Mouse (Mus musculus) mouse embryonic stem cell (cell line): ENCODE data around the gene Pmf1.
"Not testable (repeated sequence)": the region's sequence is repeated elsewhere in the genome, so short reads cannot be mapped to it uniquely, and the experiment has no call there.

Source experiments
- in situ Hi-C, 2 experiments: fragments of 300-500 bp; cut with MboI; formaldehyde crosslinking; loops; 1 replicate in 1 of 2; 3 replicates in 1 of 2; pipeline ENCODE4 v1.14.3; 2019 to 2020; ENCODE audit warnings: low sequenced_read_pairs in 2 of 2, low pct_unique_long_range_greater_than_20kb in 1 of 2, mixed read lengths in 1 of 2; ENCODE audit not compliant: unreplicated experiment in 1 of 2

Pmf1 gene

DNA sequence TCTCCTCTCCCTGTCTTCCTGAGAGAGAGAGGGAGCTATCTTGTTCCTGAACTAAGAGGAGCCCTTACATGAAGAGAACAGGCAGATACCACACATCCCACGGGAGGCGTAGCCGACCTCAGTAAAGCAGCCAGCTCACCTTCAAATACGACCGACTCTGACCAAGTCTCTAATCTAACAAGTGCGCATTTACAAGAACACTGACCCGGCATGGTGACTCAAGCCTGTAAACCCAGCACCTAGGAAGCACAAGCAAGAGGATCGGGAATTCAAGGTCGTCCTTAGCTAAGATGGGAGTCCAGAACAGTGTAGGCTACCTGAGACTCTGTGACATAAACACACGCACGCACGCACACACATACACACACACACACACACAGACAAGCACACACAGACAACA, 32.4 kb upstream of the Pmf1 start:
- in situ Hi-C loops: no loop called here

DNA sequence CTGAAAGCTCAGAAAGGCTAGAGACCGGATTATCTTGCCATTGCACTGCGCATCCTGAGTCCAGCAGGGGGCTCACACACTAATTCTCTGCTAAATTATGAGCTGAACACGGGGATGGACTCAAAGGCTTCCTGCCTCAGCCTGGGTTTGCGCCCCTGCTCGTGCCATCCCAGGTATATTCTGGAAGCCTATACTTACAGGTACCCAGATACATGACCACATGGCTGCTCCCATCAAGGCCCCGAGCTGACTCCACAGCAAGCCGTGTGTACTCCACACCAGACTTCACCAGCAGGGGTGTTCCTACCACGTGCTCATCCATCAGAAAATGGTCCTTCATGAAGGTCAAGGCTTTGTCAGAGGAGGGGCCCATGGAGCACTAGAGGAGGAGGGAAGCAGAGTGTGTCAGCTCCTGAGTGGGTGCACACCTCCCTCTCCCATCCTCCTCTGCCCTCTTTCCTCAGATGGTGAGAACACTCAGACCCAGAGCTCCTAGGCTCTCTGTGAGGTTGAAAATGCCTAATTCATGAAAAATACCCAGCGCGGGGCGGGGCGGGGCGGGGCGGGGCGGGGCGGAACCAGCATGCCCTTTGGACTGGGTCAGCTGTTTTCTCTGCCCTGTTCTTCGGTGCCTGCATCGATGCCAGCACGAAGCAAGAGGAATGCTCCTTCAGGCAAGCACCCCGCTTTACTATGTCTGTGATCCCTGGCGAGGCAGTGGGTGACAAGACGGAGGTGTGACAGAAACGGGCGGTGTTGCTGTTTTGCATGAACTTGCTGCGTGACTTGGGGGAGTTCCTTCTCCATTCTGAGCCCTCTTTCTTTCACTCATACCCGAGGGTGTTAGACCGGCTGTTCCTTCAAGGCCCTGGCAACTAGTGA, 30.6 kb upstream of the Pmf1 start:
- in situ Hi-C loops: no loop called here

DNA sequence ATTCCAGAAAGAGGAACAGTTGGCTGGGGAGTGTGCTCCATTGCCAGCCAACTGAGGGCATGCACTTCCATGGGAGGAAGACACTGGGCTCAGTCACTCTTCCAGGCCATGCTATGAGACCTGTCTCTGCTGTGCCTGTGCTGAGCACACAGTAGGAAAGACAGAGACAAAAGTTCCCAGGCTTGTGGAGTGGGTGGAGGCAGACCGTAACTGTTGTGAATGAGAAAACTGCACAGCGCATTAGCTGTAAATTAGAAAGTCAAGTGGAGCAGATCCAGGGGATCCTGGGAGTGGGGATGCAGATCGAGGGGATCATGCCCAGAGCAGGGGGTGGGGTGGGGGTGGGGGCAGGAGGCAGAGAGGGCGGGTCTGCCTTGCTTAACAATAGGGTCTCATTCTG, 29.5 kb upstream of the Pmf1 start:
- in situ Hi-C loops: no loop called here

DNA sequence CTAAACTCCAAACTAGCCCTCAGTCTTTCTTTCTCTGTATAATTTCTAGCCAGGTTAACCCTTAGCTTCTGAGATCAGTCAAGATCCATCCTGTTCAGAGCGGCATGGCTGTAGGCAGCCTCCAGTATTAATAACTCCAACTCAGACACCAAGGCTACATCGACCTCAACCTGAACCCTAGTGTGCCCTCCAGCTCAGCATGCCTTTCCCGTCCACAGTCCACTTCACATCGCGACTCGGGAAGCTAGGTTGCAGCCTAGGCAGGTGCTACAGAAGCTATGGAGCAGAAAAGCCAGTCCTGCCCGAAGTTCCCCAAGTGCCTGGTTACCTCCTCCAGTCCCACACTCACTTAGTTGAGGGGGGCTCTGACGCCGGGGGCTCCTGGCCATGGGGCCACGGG, 27.3 kb upstream of the Pmf1 start:
- in situ Hi-C loops: no loop called here

DNA sequence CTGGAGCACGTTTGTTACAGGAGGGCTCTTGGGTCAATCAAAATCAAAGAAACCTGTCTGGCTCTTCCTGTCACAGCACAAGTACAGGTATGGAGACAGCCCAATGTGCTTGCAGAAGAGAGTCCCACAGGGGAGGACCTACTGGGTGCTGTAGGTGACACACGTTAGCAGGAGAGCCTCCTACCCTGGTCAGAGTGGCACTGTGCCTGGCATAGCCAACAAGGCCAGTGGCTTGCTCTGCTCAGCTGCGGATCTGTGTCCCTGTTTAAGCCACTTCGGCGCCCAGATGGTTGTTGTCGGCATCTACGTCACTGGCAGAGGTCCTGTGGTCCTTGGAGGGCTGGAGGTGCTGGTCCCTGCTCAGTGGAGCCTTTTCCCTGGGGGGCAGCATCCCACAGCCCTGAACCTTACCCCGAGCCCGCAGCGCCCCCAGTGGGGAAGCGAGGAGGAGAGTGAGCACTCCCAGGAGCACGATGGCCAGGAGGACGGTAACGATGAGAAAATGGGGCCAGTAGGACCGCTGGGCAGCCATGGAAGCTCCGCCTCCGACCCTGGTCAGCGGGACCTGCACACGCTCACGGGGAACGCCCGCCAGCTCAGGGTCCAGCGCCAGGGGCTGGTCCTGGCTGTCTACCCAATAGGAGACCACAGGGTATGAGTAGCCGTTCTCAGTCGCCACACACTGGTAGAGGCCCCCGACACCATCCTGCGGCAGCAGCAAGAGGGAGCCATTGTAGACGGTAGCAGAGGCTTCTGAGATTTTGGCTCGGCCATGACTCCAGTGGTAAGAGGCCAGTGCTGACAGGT, 26.5 kb upstream of the Pmf1 start:
- in situ Hi-C loops: no loop called here

DNA sequence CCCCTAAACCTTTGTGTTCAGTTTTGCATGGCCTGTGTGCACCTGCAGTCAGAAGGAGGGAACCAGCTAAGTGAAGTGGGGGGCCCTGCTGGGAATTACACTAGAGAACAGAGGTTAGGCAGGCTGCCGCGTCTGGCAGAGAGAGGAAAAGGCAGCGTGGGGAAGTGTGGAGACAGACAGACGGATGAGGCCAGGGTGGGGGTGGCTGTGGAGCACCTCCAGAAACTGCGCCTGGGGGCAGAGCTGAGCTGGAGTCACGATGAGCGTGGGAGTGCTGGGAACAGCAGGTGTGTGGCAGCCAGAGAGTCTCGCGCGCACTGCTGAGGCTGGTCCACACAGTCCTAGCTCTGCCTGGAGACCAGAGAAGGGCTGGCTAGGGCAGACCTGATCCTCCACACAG, 25.4 kb upstream of the Pmf1 start:
- in situ Hi-C loops: no loop called here

DNA sequence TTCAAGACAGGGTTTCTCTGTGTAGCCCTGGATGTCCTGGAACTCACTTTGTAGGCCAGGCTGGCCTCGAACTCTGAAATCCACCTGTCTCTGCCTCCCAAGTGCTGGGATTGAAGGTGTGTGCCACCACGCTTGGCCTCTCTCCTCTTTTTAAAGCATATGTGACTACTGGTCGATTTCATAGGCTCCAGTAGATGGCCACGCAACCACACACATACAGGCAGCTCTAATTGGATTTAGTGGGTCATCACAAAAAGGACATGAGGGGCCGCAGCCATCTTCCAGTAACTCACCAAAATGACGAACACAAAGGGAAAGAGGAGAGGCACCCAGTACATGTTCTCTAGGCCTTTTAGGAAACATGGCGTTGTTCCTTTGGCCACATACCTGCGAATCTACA, 18.5 kb upstream of the Pmf1 start:
- in situ Hi-C loops: not testable (repeated sequence)

DNA sequence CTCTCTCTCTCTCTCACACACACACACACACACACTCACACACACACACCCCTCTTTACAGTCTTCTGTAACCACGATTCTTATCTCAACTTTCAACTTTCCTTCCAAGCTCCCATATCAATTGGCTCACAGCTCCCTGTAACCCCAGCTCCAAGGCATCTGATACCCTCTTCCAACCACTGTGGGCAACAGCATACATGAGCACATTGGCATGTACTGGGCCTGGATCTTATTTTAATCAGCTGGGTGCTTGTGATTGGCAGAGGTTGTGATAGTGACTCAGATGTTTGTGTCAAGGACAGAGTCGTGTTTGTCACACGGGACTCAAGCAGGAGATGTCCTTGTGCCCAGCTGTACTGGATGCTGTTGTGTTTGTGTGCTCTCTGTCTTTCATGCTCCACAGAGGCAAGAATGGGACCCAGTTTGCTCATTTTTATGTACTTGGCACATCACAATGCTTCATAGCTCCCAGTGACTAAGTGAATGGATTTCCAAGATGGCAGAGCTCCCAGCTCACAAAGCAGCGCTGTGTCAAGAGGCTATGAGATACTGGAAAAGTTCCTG, 17.3 kb upstream of the Pmf1 start:
- in situ Hi-C loops: no loop called here

DNA sequence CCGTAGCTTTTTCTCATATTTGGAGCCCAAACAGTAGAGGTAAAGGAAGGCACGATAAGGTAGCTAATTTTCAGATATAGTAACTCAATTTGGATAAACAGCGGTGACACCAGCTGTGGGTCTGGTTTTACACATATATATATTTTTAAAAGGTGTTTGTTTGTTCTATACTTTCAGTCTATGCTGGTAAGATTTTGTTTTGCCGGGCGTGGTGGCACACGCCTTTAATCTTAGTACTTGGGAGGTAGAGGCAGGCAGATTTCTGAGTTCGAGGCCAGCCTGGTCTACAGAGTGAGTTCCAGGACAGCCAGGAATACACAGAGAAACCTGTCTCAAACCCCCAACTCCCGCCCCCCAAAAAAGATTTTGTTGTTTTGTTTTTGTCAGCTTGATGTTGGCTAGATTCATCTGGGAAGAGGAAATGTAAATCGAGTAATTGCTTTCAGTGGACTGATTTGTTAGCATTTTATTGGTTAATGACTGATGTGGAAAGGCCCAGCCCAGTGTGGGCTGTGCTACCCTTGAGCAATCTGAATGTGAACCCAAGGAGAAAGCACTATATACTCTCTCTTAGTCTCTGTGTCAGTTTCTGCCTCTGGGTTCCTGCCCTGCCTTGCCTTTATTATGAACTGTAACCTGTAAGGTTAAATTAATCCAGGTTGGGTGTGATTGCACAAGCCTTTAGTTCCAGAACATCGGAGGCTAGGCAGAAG, 15.7 kb upstream of the Pmf1 start:
- in situ Hi-C loops: no loop called here

DNA sequence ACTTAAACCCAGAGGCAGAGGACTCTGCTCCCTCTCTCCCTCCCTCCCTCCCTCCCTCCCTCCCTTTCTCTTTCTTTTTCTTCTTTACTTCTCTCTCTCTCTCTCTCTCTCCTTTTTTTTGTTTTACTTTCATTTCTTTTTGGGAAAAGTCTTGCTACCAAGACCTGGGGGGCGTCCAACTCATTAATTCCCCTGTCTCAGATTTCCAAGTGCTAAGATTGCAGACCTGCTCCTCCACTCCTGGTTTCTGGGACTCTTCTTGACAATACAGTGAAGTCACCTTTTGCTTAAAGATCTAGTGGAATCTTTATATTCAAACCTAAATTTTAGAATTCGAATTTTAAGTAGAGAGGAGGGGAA, 15.2 kb upstream of the Pmf1 start:
- in situ Hi-C loops: no loop called here

DNA sequence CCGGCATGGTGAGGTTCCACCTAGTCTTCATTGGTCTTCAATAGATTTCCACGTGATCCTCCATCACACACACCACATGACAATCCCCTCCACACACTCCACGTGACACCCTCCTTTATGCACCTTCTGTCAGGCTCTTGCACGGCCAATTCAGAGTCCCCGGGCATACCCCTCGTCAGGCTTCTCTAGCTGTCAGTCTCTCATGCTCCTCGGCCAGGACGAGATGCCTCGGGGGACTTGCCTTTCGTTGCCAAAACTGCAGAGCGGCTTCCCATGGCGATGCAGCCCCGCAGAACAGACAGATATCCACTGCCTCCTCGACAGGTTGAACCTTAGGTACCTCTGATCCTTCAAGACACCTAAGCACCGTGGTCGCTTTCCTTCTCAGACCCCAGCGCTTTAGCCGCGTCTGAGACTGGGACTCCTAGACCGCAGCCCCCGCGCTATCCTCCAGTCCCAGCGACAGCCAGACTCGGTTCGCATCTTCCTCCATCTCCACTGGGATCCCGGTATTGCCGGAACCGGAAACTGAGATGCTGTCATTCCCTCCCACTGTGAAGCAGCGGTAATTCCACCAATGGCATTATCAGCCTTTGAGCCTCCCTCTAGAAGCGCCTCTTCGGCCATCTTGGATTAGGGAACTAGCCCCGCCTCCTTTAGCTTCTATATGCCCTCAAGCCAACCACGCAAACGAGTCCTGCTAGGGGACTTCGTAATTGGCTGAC, 14.6 kb upstream of the Pmf1 start, which contains the start of gene Slc25a44:
Slc25a44 (minus strand) TSS at position 535 of the 725 bp plus-strand sequence.
- in situ Hi-C loops: no loop called here

DNA sequence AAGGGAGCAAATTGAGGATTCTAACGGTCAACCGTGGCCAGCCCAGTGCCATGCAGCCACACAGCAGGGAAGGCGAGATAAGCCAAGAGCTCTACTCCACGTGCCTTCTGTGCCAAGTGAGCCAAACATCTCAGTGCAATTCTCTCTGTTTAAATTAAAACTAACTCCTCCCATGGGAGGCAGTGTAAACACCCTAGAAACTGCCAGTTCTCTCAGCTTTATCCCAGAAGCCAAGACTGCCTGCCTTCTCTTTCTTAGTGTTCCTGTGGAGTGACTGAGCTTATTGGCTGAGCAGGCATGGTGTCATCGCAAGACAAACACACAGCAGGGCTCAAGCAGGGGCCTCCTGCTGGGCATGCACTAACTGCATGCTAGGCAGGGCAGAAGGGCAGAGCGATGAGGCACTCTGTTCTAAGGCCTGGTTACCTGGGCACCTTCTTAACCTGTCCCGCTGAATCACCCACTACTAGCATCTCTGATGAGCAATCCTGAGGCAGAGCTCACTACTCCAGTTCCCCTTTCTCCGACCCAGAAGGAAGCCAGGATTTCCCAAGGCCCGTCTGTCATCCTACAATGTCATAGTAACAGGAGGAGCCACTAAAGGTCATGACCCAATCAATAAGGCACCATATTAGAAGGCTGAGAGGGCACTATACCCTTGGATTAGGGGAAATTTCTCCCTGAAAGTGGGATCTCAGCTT, 12.0 kb upstream of the Pmf1 start:
- in situ Hi-C loops: no loop called here

DNA sequence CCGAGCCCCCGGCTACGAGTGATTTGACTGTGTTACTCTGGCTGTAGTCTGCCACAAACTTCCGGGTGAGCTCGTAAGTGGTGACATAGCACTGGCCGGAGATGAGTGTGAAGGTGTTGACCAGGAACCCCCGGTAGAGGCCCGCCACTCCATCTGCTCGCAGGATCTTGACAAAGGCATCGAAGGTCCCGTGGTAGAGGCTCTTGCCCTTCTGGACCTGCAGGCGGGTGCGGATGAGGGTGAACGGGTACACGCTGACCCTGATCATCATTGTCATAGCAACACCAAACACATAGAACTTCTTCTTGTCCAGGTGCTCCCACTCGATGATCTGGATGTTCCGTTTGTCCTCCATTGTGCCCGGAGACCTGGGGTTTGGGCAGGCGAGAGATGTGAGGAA, 10.6 kb upstream of the Pmf1 start:
- in situ Hi-C loops: no loop called here

DNA sequence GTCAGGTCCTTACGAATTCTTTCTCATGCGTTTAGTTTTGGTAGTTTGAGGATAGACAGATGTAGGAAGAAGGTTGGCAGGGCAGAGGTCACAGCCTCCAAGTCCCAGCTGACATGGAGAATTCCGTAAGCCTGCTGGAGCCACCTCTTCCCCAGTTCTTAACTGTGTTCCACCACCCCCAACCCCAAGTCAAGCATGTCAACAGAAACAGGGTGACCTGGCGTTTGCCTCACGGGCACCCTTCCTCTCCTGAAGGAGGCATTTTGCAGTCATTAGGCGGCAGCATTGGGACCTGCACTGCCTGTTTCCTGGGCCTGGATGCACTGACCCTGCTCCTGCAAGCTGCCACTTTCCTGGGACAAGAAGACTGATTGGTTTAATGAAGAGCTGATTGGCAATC, 7.9 kb upstream of the Pmf1 start:
- in situ Hi-C loops: no loop called here

DNA sequence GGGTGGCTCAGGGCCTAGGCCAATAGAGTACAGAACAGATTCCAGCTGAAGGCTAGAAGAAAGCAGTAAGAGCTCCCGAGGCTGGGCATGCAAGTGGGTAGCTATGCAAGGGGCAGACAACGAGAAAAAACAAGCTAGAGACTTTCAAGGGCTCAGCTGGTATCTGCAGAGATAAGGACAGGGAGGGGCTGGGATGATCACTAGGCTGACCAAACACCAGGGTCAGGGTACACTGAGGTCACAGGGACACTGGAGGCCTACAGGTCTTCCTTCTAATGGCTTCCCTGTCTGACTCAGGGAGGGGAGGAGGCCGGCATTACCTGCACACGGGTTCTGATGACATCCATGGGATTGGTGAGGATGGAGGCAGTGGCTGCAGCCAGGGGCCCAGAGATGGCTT, 5.5 kb upstream of the Pmf1 start:
- in situ Hi-C loops: no loop called here

DNA sequence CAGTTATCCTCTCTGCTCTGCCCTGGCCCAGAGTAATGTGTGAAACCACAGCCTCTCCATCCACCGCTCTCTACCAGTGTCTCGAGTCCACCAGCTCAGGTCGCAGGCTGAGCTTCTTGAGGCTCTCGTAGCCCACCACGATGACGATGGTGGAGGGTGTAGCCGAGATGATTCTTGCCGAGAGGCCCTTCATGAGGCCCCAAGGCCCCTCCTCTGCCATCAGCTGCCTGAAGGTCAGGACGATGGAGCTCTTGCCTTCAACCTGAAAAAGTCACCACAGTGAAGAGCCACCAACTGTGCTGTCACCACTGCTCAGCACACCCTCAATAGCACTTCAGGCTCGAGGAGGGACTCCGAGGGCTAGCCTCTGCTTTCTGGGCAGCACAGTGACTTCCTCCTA, 2.5 kb upstream of the Pmf1 start:
- in situ Hi-C loops: no loop called here

DNA sequence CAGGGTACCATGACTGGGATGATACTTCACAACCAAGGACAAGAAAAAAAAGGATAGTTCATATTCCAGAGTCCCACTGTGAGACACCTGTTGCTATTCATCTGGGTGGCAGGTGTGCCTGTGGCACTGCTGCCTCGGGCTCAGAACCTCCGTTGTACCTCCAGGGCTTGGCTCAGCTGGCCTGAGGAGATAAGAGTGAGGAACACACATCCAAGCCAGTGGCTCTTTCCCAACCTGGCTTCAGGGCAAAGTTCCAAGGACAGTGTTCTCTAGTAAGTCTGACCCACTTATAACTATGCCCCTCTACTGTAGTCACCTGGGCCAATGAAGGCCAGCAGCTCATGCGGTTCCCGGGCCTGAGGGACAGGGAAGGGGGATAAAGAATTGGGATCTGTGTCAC, 1.6 kb upstream of the Pmf1 start:
- in situ Hi-C loops: no loop called here

DNA sequence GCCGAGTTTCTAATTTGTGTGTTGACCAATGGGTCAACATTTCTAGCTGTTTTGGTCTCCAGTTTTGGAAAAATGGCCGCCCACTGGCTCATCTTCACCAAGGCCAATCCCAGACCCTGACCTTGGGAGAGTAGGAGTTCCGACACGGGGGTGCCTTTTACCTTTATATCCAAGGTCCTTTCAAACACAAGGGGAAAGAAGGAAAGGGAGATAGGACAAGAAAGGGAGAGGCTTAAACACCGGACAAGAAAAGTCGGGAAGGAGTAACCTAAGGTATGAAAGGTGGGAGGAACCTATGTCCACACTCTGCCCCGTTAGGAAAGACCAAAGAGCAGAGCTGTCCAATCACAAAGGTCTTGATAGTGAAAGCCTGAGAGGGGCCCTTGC, 507 bp upstream of the Pmf1 start:
- in situ Hi-C loops: no loop called here
